Mouse (Mus musculus): ENCODE measurements at regions not wholly inside any gene's neighbourhood (a gene's known extent, or its start where the extent isn't known, plus 50 kb on each side); places are given as distances from the start of the nearest gene placed in this dataset.
"Not testable (repeated sequence)": the region's sequence is repeated elsewhere in the genome, so short reads cannot be mapped to it uniquely, and the experiment has no call there.

- DNase-seq (ENCODE audit: low spot score in 2 of 2): no peak
Measured at GRCm38 (mm10) chr5:5956716-5957115, 207.6 kb upstream of the Steap1 start.

GRCm38 (mm10) chr5:5955783-5956182, 206.7 kb upstream of the Steap1 start:
- peak; percentile 22 to 32 for DNase-seq (ENCODE audit: low spot score in 2 of 2)

- DNase-seq (ENCODE audit: low spot score in 2 of 2): peak; percentile 42 to 53
Measured at GRCm38 (mm10) chr5:5925796-5926195, 176.7 kb upstream of the Steap1 start.

DNA sequence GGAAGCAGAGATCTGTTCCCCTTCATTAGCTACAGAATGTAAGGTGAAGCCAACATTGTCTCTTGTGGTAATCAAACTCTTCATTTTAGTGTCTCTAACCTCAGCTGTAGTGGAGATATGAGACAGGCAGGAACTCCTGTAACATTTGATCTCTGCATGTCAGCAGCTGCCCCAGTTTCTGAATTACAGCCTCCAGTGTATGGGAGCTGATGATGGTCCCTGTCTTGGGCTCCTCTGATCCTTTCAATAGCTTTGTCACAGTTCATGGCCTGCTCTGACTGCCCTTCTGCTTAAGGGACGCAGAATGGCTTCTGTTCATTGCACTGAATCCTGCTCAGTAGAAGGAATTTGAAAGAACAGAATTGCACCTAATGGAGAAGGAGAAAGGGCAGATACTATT, 167.3 kb upstream of the Steap1 start:
- DNase-seq (ENCODE audit: low spot score in 2 of 2): no peak

- DNase-seq (ENCODE audit: low spot score in 2 of 2): no peak
Measured at GRCm38 (mm10) chr5:5889376-5889775, 140.2 kb upstream of the Steap1 start.

GRCm38 (mm10) chr5:5873425-5873824, 124.3 kb upstream of the Steap1 start:
- no peak for DNase-seq (ENCODE audit: low spot score in 2 of 2)

- DNase-seq (ENCODE audit: low spot score in 2 of 2): no peak
Measured at GRCm38 (mm10) chr5:5856146-5856724, 107.1 kb upstream of the Steap1 start.

GRCm38 (mm10) chr5:5845805-5846496, 96.8 kb upstream of the Steap1 start:
- DNase-seq (ENCODE audit: low spot score in 2 of 2): peak in 1 of 2 experiments; percentile 26

DNA sequence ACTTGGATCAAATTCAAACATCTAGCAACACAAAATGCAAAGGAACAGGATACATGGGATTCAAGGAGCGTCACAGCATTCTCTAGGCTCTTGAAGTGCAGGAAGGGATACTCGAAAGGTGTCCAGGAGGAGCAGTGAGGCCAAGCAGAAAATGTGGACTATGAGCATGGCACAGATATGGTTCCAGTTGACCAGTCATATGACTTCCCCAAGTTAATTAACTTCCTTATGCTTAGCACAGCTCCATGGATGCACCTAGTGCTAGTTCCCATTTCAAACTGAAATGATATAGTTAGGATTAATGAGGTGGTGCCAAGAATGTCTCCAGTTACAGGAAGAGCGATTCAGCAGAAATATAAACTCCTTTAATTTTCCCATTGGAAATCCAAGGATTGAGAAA, 95.2 kb upstream of the Steap1 start:
- no peak for DNase-seq (ENCODE audit: low spot score in 2 of 2)

DNA sequence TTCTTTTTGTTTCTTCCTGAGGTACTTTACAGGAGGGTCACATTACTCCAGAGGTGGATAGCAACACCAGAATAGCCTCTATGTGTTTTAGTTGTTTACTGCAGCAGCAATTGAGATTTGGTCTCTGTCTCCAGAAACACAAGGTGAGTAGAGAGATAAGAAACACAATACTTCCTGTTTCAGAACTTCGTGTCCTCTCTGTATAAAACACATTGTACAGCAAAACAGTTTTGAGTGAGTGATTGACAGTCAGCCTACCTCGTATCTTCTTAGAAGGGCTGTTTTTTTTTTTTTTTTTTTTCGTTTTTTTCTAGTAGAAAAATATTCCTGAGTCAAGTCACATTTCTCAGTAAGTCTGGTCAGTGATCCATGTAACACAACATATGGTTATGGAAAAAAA, 89.6 kb upstream of the Steap1 start:
- DNase-seq (ENCODE audit: low spot score in 2 of 2): no peak

GRCm38 (mm10) chr5:5822666-5823065, 73.5 kb upstream of the Steap1 start:
- not testable (repeated sequence) for DNase-seq (ENCODE audit: low spot score in 2 of 2)

All from right cerebral cortex, postnatal 10 days (tissue).